Mouse (Mus musculus): ENCODE data around the gene Kirrel3.

Kirrel3 gene

DNA sequence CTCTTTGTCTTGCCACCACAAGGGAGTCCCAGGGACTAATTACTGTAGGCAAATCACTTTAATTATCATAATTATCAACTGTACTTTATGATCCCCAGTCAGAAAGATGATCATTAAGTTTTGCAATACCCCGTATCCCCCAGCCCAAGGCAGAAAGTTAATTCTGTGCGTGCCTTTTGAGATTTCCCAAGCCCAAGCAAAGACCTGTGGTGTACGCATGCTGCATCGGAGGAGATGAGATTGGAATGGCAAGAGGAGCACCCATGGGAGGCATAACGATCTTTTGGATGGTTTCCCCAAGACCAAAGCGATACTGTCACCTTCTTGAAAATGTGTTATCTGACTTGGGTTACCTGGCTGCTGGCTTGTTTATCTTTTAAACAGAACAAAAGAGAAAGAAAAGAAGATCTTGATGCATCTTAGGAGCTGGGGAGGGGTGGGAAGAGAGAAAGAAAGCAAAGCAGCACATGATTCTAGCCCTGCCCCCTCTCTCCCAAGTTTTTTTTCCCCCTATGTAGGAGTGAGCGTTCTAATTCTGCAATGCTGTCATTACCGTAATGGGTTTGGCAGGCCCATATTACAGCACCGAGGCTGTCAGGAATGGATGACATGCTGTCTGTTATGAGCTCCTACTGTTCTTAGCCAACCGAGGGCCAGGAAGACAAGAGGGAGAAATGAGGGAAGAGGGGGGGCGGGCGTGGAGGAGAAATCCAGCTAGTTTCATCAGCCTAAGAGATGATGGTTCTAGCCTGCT, 218.0 kb downstream of the Kirrel3 start:
- DNase-seq: no peak

DNA sequence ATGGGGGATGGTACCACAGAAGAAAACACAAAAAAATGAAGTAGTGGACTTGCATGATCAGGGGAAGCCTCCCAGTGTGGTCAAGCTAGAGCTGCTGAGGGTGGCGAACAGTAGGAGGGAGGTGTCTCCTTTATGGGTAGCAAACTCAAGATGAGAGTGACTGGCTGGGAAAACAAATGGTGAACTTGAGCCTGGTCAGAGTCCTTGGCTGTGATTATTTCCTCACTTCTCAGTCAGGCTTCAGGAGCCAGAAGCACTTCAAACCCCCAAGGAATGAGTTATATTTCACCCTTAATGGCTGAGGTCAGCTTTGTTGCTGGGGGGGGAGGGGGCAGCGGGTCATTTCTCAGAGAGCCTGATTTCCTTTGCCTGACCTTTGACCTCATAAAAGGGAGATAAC, 218.7 kb downstream of the Kirrel3 start:
- peak; percentile 1 for DNase-seq

DNA sequence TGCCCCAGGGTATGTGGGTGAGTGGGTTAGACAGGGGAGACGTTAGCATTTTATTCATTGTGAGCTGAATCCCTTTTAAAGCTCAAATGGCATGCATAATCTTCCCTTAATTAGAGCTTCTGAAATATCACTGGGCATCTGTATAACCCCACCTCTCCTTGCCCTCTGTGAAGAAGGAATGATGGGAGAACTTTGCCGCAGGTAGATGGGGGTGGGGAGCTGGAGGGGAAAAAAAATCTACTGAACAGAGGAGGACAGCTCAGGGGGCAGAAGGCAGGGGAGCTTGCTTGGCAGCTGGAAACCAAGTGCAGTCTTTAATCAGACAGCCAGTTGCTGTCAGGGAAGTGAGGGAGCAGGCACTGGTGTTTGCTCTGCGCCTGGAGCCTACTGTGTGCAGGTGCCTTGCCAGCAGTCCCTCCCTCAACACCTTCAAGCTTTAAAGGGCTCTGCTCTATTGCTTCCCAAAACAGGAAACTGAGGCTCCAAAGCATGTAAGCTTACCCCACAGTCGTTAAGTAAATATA, 220.7 kb downstream of the Kirrel3 start:
- no peak for DNase-seq

DNA sequence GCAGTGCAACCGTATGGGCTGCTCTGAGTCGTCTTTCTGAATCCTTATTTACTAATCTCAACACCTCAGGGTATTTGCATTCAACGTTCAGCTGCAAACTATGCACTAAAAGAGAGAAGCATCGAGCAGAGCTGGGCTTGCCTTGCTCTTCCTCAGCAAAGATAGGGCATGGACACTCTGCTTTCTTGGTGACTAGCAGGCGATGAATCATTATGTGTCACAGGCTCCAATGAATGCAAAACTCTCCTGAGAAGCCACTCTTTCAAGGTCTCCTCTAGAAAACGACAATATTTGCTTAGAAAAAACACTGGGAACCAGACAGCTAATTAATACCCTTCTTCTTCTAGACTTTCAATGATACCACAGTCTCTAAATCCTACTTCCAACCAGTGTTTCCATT, 223.0 kb downstream of the Kirrel3 start:
- DNase-seq: no peak

DNA sequence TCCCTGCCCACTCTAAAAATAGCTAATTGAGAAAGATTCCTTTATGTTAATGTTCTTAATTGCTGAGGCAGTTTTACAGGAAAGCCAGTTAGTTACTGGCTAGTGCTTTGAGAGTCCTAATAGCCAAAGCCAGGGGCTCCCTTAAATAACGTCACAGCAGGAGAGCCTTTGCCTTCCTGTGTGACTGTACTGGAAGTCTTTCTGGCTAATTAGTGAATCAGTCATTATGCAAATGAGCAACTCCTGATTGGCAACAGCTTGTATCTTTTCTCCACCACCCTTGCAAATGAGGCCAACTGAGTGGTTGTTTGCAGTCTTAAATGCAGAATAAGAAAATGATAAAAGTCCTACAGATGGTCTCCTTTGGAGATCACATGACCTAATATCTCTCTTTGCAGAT, 226.3 kb downstream of the Kirrel3 start:
- DNase-seq: no peak

DNA sequence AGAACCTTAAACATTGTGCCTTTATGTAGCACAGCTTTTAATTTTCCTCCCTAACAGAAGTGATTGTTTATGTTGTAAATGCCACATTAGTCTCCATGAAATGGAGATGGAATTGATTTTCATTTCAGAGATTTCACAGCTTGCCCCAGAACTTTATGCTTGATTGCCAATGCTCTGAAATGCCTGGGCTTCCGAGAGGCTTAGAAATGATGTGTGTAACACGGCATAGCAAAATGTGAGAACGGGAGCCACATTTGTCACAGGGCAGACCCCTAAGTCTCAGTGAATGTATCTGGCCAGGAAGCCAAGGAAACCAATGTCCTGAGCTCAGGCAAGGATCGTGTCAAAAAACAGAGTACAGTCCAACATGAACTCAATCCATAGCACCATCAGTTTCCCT, 227.3 kb downstream of the Kirrel3 start:
- DNase-seq: no peak

DNA sequence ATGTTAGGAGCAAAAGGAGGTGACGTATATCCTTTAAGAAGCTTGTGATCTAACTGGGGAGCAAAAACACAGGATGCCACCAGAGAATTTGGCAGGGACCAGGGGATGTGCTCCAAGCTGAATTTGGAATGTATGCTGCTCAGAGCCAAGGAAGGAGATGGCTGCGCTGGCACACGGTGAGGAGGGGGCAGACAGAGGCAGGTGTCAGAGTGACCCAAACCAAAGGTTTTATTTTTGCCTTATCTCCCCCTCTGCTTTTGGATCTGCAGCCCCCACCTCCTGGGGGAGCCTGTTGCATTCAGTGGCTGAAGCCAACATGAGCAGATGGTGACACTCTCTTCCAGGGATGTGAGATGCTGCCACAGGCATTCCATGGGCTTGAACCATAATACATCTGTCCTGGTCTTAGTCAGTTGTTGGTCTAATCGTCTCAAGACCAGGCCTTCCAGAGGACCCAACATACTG, 227.8 kb downstream of the Kirrel3 start:
- no peak for DNase-seq

DNA sequence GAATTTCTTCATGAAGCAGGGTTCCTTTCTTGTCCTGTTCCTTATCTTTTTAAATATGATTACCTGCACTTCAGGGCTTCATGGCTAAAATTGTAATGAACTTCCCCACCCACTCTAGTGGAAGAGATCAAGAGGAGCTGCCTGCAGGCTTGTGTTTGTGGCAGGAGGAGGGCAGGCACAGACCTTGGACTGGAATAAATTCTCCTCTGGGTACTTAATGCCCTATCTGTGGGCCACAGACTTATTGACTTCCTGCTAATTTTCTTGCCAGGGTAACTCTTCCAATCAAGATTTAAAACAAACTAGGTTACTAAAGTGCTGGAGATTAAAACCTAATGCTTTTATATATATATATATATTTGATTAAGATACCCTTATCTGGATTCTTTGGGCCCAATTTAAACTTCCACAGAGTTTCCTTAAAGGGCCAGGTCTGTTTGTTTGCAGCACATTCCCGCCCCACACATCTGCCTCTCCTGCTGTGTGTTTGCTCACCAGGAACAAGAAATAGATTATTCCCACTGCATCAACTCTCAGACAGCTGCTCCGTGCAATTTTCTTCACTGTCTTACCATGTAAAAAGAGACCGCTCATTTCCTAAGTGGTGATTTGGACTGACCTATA, 229.4 kb downstream of the Kirrel3 start:
- no peak for DNase-seq

DNA sequence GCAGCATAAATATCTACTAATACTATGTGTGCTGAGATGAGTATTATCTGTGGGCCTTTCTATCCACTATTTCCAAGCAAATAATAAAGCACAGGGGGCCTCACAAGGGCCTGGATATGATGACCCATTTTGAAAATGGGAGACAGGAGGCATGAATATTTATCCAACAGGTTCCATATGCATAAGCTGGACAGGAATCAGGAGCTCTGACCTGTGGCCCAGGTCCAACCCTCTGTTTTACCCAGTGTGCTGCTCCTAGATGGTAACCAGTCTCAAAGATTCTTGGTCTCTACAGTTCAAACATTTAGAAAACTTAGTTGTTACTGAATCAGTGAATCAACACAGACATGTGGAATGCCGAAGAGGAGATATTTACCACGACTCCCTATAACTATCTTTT, 230.8 kb downstream of the Kirrel3 start:
- DNase-seq: no peak

DNA sequence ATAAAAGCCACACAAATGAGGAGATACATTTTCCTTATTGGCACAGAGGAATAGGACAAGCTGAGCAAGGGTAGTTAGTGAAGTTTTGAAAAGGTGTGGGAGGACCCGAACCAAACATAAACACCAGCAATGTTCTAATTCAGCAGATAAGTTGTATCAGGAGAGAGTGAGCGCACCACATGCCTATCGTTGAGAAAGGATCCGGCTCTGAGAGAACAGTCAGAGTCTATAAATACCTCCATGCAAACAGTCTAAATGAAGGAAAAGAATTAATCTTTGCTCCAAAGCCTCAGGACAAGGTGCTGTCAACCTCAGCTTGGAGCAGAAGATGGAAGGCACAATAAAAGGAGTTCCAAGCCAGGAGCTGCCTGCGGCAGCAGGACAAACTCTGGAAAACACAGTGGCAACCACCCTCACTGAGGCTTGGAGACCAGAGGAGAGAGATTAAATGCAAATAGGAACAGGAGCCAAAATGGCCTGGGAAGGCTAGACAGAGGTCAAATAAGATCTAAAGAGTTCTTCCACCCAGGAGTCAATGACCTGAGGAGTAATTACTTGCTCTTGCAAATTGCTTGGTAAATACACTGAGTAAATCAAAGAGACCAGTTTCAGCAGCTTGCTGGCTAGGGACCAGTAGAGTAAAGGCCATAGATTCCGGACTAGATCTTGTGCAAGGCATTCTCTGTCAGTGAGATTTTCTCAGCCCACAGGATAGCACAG, 235.9 kb downstream of the Kirrel3 start:
- peak; percentile 53 for DNase-seq

DNA sequence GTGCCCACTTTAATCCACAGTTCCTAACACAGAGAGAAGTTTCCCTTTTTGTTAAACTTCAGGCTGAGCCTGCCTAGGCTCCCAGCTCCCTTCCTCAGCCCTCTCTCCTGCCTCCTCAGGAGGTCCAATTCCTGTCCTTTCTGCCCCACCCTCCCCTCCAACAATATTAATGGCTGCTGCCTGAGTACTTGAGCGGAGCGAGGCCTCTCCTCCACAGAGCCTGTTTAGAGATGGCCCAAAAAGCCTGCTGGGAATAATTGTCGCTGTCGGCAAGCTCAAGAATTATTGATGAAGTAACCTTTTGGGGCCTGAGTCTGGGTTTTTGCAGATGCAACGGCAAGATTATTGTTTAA, 236.5 kb downstream of the Kirrel3 start:
- DNase-seq: peak; percentile 18

DNA sequence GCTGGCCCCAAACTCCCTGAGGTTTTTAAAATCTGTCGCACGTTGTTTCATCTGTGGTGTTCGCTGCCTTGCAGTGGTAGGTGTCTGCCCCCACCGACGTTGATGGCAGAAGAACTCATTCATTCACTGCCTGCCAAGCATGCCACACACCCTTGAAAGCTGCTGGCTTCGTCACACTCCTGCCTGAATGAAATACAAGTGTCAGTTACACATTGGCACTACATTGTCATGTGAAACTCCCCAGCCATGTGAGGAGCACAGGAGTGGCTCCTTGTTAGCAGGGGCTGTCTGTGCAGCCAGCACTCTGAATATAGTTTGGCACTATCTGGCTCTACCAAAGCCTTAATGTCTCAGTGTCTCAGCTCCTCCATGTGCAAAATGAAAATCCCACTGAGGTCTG, 246.8 kb downstream of the Kirrel3 start:
- no peak for DNase-seq

DNA sequence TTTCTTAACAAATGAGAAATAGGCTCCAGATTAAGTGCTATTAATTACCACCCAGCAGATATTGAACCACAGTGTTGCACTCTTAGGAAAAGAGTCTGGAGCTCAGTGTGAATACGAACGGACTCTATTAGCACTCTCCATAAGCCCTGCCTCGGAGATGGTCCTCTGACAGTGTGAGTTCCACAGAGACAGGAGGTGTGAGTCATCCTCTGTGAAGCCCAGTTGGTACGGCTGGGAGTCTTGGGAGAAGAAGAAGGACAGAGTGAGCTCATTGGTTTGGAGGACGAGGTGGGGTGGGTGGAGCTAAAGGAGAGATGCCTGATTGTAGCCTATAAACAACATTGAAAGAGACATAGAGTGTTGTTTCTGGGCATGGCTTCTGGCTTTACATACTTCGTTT, 247.9 kb downstream of the Kirrel3 start:
- DNase-seq: no peak

DNA sequence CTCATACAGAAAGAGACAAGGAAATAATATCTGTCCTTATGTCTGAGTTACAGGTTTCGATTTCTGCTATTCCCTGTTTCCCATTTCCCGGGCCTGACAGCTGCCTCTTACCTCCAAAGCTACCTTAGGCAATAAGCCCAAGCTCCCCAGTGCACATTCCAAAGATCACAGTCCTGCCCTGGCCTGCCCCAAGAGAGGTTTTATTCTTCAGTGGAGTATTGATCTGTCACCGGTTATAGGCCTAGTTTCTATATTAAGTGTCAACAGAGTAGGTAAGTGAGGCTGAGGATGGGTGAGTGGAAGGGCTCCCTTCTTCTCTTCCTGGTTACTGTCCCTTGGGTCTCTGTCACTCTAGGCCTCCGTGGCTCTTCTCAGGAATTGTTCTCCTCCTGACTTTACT, 249.3 kb downstream of the Kirrel3 start:
- DNase-seq: no peak

DNA sequence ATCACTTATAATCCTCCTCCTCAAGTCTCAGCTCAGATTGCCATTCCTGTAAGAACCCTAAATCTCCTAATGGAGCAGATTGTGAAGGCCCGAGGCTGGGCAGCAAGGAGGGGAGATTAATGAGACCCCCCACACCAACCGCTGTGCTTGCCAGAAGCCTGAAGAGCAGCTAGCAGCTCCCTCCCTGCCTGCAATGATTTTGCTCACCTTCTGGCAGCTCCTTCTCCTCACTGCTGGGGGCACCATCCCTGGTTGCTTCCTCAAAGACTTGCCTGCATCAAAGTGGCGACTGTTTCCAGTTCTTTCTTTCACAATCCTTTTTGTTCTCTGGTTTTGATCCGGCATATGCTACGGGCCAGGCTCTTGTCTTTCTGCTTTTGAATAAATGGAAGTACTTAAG, 253.7 kb downstream of the Kirrel3 start:
- no peak for DNase-seq

DNA sequence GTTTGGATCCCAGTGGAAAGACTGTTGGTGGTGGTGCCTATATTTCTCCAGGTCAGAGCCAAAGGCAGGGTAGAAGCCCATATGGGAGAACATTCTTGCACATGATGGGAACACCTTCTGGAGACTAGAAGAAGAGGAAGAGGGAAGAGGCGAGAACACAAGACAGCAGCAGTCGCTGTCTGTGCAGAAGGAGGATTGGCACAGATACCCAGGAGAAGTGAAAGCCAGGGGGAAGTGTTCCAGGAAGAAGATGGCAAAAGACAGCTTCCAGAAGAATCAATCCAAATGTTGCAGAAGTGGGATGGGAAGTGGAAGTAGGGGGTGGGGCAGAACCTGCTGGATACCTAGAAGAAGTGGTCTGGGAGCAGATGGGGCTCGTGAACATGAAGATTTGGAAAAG, 255.1 kb downstream of the Kirrel3 start:
- DNase-seq: no peak

DNA sequence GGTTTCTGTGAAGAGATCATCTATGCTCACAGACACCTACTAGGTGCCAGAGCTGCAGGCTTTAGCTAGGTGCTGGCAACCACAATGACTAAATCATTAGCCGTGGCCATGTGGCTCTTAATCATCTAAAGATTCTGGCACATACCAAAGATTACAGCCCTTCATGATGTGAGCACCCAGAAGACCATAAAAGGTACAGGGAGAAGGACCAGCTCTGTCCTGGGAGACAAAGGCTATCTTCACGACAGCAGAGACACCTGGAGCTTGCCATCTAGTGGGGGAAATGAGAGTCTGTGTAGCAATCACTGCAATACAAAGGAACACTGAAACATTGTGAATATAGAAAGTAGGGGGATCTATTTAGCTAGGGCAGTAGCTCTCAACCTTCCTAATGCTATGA, 262.3 kb downstream of the Kirrel3 start:
- DNase-seq: peak; percentile 7

DNA sequence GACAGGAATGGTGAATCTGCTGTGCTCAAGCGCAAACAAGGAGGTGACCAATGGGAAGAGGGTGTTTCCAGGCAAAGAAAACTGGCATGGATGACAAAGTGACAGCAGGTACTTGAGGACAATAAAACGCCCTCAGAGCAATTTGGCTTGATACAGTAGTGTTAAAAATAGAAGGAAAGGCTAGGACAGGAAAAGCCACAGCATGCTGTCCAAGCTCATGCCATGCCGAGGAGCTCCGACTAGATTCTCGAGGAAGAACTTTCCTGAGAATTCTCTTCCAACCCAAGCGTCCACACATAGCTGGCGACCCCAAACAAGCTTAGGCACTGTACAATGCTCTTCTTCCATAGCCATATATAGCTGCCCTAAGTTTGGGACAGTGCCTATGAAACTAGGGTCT, 263.5 kb downstream of the Kirrel3 start:
- no peak for DNase-seq

DNA sequence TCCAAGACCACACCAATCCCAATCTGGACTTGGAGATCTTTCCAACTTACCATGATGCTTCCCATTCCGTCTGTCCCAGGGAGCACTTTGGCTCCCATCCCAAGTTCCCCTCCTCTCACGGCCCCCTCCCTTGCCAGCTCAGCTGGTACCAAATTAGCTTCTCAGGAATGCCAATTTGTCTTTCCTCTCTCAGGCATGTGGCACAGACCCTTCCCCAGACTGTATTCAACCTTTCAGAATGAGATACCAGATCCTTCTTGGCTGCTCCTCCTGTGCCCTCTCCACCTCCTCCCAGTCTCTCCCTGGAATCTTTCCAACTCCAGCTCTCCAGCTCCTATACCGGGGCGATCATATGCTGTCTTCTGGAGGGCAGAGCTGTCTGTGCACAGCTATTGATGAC, 264.2 kb downstream of the Kirrel3 start:
- DNase-seq: no peak

DNA sequence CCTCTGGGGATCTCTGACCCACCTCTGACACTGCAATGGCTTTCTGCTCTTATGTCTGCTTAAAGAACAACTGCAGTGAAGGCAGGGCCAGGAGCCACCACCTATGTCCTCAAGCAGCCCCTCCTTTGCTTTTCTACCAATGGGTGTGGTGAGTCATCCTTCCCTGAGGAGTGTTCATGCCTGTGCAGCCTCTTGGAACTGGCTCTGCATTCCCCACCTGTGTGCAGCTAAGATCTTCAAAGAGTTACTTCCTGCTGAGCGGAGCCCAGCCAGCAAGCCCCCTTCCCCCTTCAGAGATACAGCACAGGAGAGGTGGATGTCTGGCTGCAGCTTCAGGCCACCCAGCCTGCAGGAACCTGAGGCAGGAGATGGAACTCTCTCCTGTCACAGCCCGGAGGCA, 265.2 kb downstream of the Kirrel3 start:
- no peak for DNase-seq

DNA sequence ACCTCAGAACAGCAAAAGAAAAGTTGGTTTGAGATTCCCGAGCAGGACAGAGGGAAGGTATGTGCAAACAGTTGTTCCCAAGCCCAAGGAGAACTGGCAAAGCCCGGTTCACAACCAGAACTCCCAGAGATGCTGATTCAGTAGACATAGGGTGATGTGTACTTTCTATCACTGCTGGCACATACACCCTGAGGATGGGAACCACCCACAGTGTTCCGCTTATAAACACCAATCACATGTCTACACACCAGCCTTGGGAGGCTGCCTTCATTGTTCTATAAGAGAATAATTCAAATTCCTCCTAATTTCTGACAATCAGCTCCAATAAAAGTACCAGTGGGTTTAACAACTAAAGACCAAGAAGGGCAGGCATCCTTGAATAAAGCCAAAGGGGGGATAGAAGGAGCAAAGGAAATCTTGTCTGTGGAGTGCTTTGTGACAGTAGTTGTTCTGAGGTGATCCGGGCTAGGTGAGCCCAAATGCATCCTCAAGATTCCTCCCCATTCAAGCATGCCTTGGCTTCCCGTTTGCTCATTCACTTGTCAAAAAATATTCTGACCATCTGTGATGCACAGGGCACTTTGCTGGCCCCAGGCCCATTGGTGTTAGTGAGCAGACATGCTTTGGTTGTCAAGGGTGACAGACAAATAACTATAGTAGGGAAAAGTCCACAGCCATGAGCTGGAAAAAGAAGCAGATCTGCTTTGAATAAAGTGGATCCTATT, 266.5 kb downstream of the Kirrel3 start:
- peak; percentile 1 for DNase-seq

DNA sequence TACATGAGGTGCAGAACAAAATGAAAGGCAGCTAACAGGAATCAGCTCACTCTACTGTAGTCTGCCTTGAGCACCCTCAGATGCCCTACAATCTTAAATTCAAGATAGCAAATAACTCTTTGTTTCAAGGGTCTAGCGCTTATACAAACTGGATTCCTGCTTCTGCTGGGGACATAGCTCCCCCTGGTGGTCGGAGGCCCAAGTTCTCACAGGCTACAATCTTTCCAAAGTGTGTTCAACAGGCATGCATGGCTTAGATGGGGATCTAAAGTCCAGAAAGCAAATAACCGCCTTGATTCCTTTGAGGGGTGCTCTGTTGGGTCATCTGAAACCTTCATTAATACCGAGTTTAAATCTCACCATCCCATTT, 267.1 kb downstream of the Kirrel3 start:
- DNase-seq: peak; percentile 85

DNA sequence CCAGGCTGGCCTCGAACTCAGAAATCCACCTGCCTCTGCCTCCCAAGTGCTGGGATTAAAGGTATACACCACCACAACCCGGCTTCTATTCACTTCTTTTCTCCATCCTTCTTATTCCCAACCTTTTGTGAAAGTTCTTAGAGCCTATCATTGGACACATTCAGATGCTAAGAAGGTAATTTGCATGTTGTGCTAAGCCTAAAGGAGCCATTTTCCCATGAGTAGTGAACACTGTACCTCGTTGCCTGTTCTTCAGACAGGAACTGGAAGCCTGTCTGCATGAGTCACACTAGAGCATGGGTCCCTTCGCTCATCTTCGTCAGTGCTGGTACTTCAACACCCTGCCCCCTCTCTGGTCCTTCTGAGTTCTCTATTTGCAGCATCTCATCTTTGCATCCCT, 268.2 kb downstream of the Kirrel3 start:
- no peak for DNase-seq

All from lung, postnatal 36 days (tissue).